Mouse (Mus musculus): ENCODE results near the gene Lkaaear1. TPM values are rescaled to one million over a fixed set of nuclear protein-coding genes. Genes with fewer than 3 reads are reported as not detected.

Lkaaear1 gene
- polyA plus RNA-seq, 1 experiment from 2014 or later = not detected

DNA sequence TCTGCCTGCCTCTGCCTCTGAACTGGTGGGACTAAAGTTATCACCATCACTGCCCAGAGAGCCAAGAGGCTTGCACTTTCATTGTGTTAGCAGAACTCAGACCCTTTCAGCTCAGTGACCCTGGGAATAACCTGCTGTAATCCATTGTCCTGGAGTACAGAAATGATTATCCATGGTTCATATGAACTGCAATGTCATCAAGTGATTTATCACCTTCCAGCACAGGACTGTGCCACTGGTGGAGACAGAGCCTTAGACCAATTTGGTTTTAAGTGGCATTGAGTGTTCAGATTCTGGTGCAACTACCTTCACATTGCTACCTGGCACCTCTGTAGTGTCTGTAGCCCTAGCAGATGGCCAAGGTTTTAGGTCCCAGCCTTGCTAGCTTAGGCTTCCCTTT is 45.2 kb downstream of the Lkaaear1 start:
- Histone ChIP-seq H3K27me3 (no peaks in the 10 kb centered on the region), H3K36me3 (peaks cover 96% of the 10 kb centered on the region), H3K9me3 (no peaks in the 10 kb centered on the region), H3K4me2 (no peak overlapping the region), H3K4me1 (peaks cover 18% of the 10 kb centered on the region), H3K27ac (no peak overlapping the region), H3K4me3 (no peak overlapping the region), H3K9ac (no peak overlapping the region)
- ATAC-seq (ENCODE audit: insufficient number of reproducible peaks, insufficient read depth, low FRiP score, low TSS enrichment, low read depth) = no peak

- Histone ChIP-seq H3K36me3 (peaks cover 92% of the 10 kb centered on the region), H3K9me3 (no peaks in the 10 kb centered on the region), H3K9ac (no peak overlapping the region), H3K27me3 (no peaks in the 10 kb centered on the region), H3K4me1 (peaks cover 8% of the 10 kb centered on the region), H3K27ac (no peak overlapping the region), H3K4me3 (no peak overlapping the region), H3K4me2 (no peak overlapping the region)
- WGBS = 79% methylated on average over 10 of the region's 10 CpGs
- ATAC-seq (ENCODE audit: insufficient number of reproducible peaks, insufficient read depth, low FRiP score, low TSS enrichment, low read depth) = no peak
These were observed 49.3 kb downstream of the Lkaaear1 start for GRCm38 (mm10) chr2:181648926-181649325.

Other genes starting within 250 kb of the Lkaaear1 start
- 3.6 and 3.8 TPM in 2 replicates for gene Zbtb46, start 239.0 kb downstream of the Lkaaear1 start, polyA plus RNA-seq (2015; fragmentation: Nextera tagmentation; extraction: Ambion mirVana)
- gene Abhd16b, start 205.2 kb downstream of the Lkaaear1 start, polyA plus RNA-seq (2015; fragmentation: Nextera tagmentation; extraction: Ambion mirVana) = 0.11 and 0.14 TPM in 2 replicates
- 156 and 168 TPM in 2 replicates for gene Tpd52l2, start 201.3 kb downstream of the Lkaaear1 start, polyA plus RNA-seq (2015; fragmentation: Nextera tagmentation; extraction: Ambion mirVana)
- gene Dnajc5, start 178.0 kb downstream of the Lkaaear1 start, polyA plus RNA-seq (2015; fragmentation: Nextera tagmentation; extraction: Ambion mirVana) = 97.2 and 101 TPM in 2 replicates
- gene Uckl1, start 113.5 kb downstream of the Lkaaear1 start, polyA plus RNA-seq (2015; fragmentation: Nextera tagmentation; extraction: Ambion mirVana) = 41.1 and 57.1 TPM in 2 replicates
- 64.0 and 68.9 TPM in 2 replicates for gene Prpf6, start 106.6 kb downstream of the Lkaaear1 start, polyA plus RNA-seq (2015; fragmentation: Nextera tagmentation; extraction: Ambion mirVana)
- gene Zfp512b, start 105.6 kb downstream of the Lkaaear1 start, polyA plus RNA-seq (2015; fragmentation: Nextera tagmentation; extraction: Ambion mirVana) = 70.9 and 81.1 TPM in 2 replicates
- gene Samd10, start 99.2 kb downstream of the Lkaaear1 start, polyA plus RNA-seq (2015; fragmentation: Nextera tagmentation; extraction: Ambion mirVana) = 9.3 and 10.4 TPM in 2 replicates
- gene Gm29797, start 41.4 kb downstream of the Lkaaear1 start, polyA plus RNA-seq (2015; fragmentation: Nextera tagmentation; extraction: Ambion mirVana) = not detected in 2 replicates
- 88.3 and 92.4 TPM in 2 replicates for gene Sox18, start 26.8 kb downstream of the Lkaaear1 start, polyA plus RNA-seq (2015; fragmentation: Nextera tagmentation; extraction: Ambion mirVana)
- 30.4 and 33.0 TPM in 2 replicates for gene Tcea2, start 18.1 kb downstream of the Lkaaear1 start, polyA plus RNA-seq (2015; fragmentation: Nextera tagmentation; extraction: Ambion mirVana)
- 83.5 and 86.1 TPM in 2 replicates for gene Rgs19, start 4.5 kb downstream of the Lkaaear1 start, polyA plus RNA-seq (2015; fragmentation: Nextera tagmentation; extraction: Ambion mirVana)
- 2.0 and 2.1 TPM in 2 replicates for gene Oprl1, start 16.6 kb upstream of the Lkaaear1 start, polyA plus RNA-seq (2015; fragmentation: Nextera tagmentation; extraction: Ambion mirVana)
- 0.77 and 0.79 TPM in 2 replicates for gene Myt1, start 64.9 kb upstream of the Lkaaear1 start, polyA plus RNA-seq (2015; fragmentation: Nextera tagmentation; extraction: Ambion mirVana)
- 38.6 and 43.7 TPM in 2 replicates for gene Pcmtd2, start 139.4 kb upstream of the Lkaaear1 start, polyA plus RNA-seq (2015; fragmentation: Nextera tagmentation; extraction: Ambion mirVana)
- gene Polr3k, start 165.9 kb upstream of the Lkaaear1 start, polyA plus RNA-seq (2015; fragmentation: Nextera tagmentation; extraction: Ambion mirVana) = 77.8 and 87.4 TPM in 2 replicates